Mouse (Mus musculus): ENCODE results near the gene Prss41.

- peak; percentile 30 for TF ChIP-seq POLR2A (IDR thresholded peaks at IDR 0.05; ENCODE audit: low read depth, low read length)
- peak; percentile 63 for TF ChIP-seq CTCF (conservative IDR thresholded peaks at IDR 0.05; ENCODE audit: insufficient read depth, insufficient read length, low read depth, low read length)
Measured at GRCm38 (mm10) chr17:23829064-23829619, 14.8 kb downstream of the Prss41 start, which contains the start of gene Elob.
